Mouse (Mus musculus) gonadal fat pad, adult 2 months (tissue): Measurements from ENCODE around the gene Mvb12a. TPM values are rescaled to one million over a fixed set of nuclear protein-coding genes. Genes with fewer than 3 reads are reported as not detected.

Experiments
- DNase-seq: peaks from one replicate; pipeline ENCODE4 v3.0.0-alpha.2; 2012; ENCODE audit warnings: low read depth
- polyA plus RNA-seq: library from polyadenylated mRNA; depleted of rRNA; stranded (reverse); fragments of >200 nt; gene quantifications from 2 replicates; pipeline ENCODE4 v1.2.3, GENCODE M21; 2012

The Mvb12a gene
- polyA plus RNA-seq, 1 experiment = 144 TPM

GRCm38 (mm10) chr8:71566501-71566900, 23.8 kb downstream of the Mvb12a start, which contains the start of gene Nxnl1:
Gene Nxnl1, minus strand, starts transcription at chr8:71566601.
- DNase-seq = no peak

GRCm38 (mm10) chr8:71567587-71567986, 24.9 kb downstream of the Mvb12a start:
- no peak for DNase-seq

- no peak for DNase-seq
Measured at GRCm38 (mm10) chr8:71568387-71568937, 25.7 kb downstream of the Mvb12a start, which contains the start of gene Slc27a1. Gene Slc27a1, plus strand, starts transcription at chr8:71568882.

DNA sequence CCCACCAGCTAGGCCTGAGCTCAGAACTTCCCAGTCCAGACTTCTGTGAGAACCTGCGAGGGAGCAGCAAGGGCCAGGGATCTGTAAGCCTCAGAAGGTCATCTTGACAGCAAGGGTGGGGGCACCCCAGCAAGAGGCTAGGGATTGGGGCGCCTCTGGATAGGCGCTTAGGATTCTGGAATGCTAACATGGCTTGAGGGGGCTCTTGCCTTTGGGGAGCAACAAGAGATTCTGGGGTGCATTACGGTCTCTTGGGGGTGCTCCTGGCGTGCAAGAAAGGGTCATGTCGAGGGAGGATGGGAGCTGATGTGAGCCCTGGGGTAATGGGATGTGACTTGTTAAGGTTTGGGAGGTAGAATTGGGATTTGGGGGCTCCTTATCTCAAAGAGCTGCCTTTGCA, 26.2 kb downstream of the Mvb12a start:
- no peak for DNase-seq

DNA sequence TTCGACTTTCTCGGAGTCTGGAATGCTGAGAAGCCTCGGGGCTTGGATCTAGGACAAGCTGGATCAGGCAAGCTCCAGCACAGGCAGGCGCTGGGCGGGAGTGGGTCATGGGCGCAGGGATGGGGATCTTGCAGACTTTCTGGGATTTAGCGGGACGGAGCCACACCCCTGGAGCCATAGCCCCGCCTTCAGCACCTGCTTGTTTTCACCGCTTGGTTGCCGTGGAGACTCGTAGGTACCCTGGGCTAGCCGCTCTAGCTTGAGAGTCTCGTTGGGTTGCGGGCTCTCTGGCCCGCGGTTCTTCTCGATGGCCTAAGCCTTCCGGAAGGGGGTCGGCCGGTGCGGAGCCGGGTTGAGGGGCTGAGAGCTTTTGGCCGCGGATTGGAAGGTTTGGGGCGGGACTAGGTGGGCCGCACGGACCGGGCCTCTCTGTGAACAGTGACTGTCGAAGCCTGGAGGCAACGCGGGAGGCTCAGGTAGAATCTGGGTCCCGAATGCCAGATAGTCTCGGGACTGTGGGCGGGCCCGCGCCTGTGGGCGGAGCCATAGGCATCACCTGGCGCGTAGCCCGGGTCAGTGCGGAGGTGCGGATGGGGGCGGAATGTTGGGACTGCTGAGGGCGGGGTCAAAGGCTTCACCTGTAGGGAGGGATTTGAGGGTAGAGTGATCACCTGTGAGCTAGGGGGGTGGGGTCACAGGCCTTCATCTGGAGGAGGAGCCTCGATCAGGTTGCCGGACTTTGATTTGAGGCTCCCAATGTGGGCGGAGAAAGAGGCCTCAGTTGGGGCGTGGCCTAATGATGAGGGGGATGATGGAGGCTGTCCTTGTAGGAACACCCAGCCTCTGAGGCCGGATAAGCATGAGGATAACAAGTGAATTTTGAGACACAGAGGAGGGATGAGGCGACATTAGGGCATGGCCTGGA, 26.9 kb downstream of the Mvb12a start:
- DNase-seq = peak; percentile 92

DNA sequence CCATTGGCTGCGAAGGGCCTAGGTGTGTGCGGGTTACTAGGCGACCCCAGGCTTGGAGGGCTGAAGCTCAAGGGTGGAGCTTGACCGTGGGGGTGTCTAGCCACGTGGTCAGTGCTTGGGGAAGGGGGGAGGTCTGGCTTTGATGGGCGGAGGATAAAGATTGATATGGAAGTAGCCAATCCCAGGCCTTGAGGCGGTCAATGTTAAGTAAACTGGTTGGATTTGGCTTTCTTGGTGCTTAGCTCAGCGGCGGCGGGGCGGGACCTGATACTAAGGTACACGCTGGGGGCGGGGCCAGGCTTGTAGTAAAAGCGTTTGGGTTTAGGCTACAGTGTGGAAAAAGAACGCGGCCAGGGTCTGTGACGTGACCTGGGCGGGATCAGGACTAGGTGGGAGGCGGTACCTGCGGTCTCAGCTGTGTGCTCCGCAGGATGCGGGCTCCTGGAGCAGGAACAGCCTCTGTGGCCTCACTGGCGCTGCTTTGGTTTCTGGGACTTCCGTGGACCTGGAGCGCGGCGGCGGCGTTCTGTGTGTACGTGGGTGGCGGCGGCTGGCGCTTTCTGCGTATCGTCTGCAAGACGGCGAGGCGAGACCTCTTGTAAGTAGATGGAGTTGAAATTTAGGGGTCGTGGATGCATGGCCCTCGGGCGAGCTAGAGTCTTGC, 27.7 kb downstream of the Mvb12a start:
- peak; percentile 82 for DNase-seq

- DNase-seq = no peak
Measured at GRCm38 (mm10) chr8:71572077-71572476, 29.4 kb downstream of the Mvb12a start.

- peak; percentile 75 for DNase-seq
Measured at GRCm38 (mm10) chr8:71572847-71573633, 30.3 kb downstream of the Mvb12a start.

- no peak for DNase-seq
Measured at GRCm38 (mm10) chr8:71574426-71574825, 31.7 kb downstream of the Mvb12a start.

DNA sequence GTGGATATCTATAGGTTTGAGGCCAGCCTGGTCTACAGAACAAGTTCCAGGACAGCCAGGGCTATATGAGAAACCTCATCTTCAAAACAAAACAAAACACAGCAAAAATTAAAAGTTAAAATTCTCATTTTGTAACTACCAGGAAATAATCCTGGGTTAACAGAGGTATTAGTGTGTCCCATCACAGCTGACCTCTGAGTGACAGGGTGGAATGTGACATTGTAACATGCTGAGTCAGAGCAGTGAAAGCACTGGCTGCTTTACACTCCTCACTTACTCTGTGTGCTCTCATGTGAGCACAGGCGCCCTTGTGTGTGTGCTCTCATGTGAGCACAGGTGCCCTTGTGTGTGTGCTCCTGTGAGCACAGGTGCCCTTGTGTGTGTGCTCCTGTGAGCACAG, 32.3 kb downstream of the Mvb12a start:
- no peak for DNase-seq

GRCm38 (mm10) chr8:71577856-71578387, 35.2 kb downstream of the Mvb12a start:
- DNase-seq = no peak

DNA sequence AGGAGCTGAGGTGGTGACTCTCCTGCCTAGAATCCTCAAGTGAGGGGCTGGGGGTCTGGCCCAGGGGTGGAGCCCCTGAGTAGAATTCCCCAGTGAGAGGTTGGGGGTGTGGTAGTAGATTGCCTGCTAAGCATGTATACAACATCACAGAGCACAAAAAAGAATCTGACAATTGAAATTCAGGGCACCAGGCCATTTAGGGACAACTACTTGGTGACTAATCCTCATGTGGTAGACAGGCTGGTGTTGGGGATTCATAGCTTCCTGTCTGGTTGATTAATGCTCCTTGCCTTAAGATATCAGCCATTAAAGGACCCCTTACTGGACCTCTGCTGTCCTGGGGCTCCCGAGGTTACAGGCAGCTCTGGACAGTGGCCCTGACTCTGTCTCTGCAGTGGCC, 36.3 kb downstream of the Mvb12a start:
- DNase-seq = no peak

- no peak for DNase-seq
Measured at GRCm38 (mm10) chr8:71579476-71579875, 36.8 kb downstream of the Mvb12a start.

DNA sequence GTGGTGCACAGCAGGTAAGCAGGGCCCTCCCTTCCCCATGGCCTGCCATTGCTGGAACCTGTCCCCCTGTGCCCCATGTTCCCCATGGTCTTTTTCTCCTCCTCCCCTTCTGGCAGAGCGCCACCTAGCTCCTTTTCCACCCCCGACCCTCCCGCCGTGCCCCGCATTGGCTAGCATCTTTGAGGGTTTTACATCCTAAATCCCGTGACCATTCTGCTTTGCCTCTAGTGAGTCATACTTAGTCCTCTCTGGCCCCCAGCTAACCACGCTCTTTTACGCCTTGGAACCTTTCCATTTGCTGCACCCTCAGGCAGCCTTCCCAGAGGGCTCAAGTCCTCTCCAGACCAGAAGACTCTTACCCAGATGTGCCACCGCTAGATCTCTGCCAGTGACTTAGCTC, 37.5 kb downstream of the Mvb12a start:
- no peak for DNase-seq

DNA sequence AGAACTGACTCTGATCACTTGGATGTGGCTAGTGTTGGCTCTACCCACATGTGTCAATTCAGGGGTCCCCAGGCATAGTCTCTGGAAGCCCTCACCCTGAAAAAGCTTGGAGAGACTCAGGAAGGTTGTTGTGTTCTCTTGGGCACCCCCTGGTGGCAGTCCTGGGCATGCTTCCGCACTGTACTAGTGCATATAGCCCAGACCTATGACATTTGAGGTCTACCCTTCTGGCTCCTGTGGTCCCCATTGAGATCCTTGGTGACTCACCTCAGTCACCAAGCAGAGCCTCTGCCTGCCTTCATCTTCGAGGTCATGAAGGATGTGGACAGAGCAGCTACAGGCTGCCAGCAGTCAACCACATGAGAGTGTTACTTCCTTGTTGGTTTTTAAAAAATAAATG, 44.2 kb downstream of the Mvb12a start:
- no peak for DNase-seq

DNA sequence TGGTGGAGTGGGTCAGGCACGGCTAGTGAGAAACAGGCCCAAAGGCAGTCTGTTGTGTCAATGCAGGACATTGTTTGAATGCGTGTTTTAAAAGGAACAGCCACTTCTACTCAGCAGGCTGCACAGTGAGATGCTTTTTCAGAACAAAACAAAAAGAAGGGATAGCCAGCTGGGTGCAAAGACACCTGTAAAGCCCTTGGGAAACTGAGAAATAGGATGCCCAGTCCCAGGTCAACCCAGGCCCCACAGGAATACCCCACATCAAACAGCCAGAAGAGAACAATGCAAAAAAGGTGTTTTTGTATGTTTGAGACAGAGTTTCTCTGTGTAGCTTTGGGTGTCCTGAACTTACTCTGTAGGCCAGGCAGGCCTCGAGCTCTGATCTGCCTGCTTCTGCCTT, 46.0 kb downstream of the Mvb12a start:
- no peak for DNase-seq

GRCm38 (mm10) chr8:71591017-71591416, 48.3 kb downstream of the Mvb12a start:
- no peak for DNase-seq

GRCm38 (mm10) chr8:71591471-71592373, 49.0 kb downstream of the Mvb12a start, which contains the start of gene Pgls:
Gene Pgls, plus strand, starts transcription at chr8:71592176.
- DNase-seq = no peak

GRCm38 (mm10) chr8:71592374-71593170, 49.9 kb downstream of the Mvb12a start:
- DNase-seq = no peak
